Mouse (Mus musculus) midbrain, embryonic 15.5 days (tissue): Measurements from ENCODE around the gene Pak6. TPM values are rescaled to one million over a fixed set of nuclear protein-coding genes. Genes with fewer than 3 reads are reported as not detected.

Experiments
- ATAC-seq: fragments of 200-750 bp; cut with Nextera tagmentation; replicated peaks from 2 replicates; pipeline ENCODE4 v1.8.0; 2017; ENCODE audit warnings: moderate TSS enrichment
- H3K27ac ChIP-seq: fragments of 300-500 bp; sonication (generic); 2 replicates; pipeline ENCODE4 v1.5.1; 2015; ENCODE audit warnings: mild to moderate bottlenecking, inconsistent platforms
- H3K27me3 ChIP-seq: fragments of 300-500 bp; sonication (generic); replicated peaks from 2 replicates; pipeline ENCODE4 v1.6.1; 2015; ENCODE audit warnings: inconsistent platforms
- H3K36me3 ChIP-seq: fragments of 300-500 bp; sonication (generic); replicated peaks from 2 replicates; pipeline ENCODE4 v1.6.1; 2015; ENCODE audit warnings: inconsistent platforms
- H3K4me1 ChIP-seq: fragments of 300-500 bp; sonication (generic); 2 replicates; pipeline ENCODE4 v1.6.1; 2015; ENCODE audit warnings: inconsistent platforms
- H3K4me2 ChIP-seq: fragments of 300-500 bp; sonication (generic); 2 replicates; pipeline ENCODE4 v1.6.1; 2015; ENCODE audit warnings: inconsistent platforms, mild to moderate bottlenecking, moderate library complexity
- H3K4me3 ChIP-seq: fragments of 300-500 bp; sonication (generic); 2 replicates; pipeline ENCODE4 v1.5.1; 2015; ENCODE audit warnings: mild to moderate bottlenecking, inconsistent platforms
- H3K9ac ChIP-seq: fragments of 300-500 bp; sonication (generic); 2 replicates; pipeline ENCODE4 v1.6.1; 2015; ENCODE audit warnings: mild to moderate bottlenecking, inconsistent platforms
- H3K9me3 ChIP-seq: fragments of 300-500 bp; sonication (generic); 2 replicates; pipeline ENCODE4 v1.6.1; 2016; ENCODE audit warnings: inconsistent platforms
- WGBS: fragments of 180-500 bp; shearing (Covaris S2); methylation state at CpG from one replicate; pipeline ENCODE4 v1.1.7; 2015; ENCODE audit warnings: mixed read lengths; 5-methylcytosine and 5-hydroxymethylcytosine counted together
- polyA plus RNA-seq: library from polyadenylated mRNA; unstranded; fragments of >200 nt; fragmentation: Nextera tagmentation; extraction: Ambion mirVana; gene quantifications from 2 replicates; pipeline ENCODE4 v1.2.1, GENCODE M21; 2015

Pak6 gene
- polyA plus RNA-seq, 1 experiment from 2014 or later: 67.8 TPM

GRCm38 (mm10) chr2:118725511-118725910 lies 62.4 kb downstream of the Pak6 start:
- H3K9ac ChIP-seq: no peak overlapping the region
- 0 out of 2 replicates have a peak, but pooled peaks cover 2% of the 10 kb centered on the region for H3K4me1 ChIP-seq
- no peaks in the 10 kb centered on the region for H3K9me3 ChIP-seq
- no peaks in the 10 kb centered on the region for H3K27me3 ChIP-seq
- no peak overlapping the region for H3K4me2 ChIP-seq
- WGBS: 86% methylated on average over 4 of the region's 4 CpGs
- H3K4me3 ChIP-seq: no peak overlapping the region
- ATAC-seq: no peak
- H3K36me3 ChIP-seq: no peaks in the 10 kb centered on the region
- H3K27ac ChIP-seq: no peak overlapping the region

GRCm38 (mm10) chr2:118726873-118727272 lies 63.8 kb downstream of the Pak6 start:
- H3K27ac ChIP-seq: no peak overlapping the region
- H3K9ac ChIP-seq: no peak overlapping the region
- no peak overlapping the region for H3K4me3 ChIP-seq
- ATAC-seq: no peak
- H3K4me1 ChIP-seq: 0 out of 2 replicates have a peak, but pooled peaks cover 2% of the 10 kb centered on the region
- WGBS: 83% methylated on average over 2 of the region's 2 CpGs
- H3K27me3 ChIP-seq: 0 out of 2 replicates have a peak, but pooled peaks cover 5% of the 10 kb centered on the region
- no peaks in the 10 kb centered on the region for H3K9me3 ChIP-seq
- H3K36me3 ChIP-seq: no peaks in the 10 kb centered on the region
- no peak overlapping the region for H3K4me2 ChIP-seq

- H3K9me3 ChIP-seq: no peaks in the 10 kb centered on the region
- H3K36me3 ChIP-seq: no peaks in the 10 kb centered on the region
- H3K4me1 ChIP-seq: 0 out of 2 replicates have a peak, but pooled peaks cover 2% of the 10 kb centered on the region
- 0 out of 2 replicates have a peak, but pooled peaks cover 5% of the 10 kb centered on the region for H3K27me3 ChIP-seq
- no peak for ATAC-seq
- no peak overlapping the region for H3K4me2 ChIP-seq
- H3K9ac ChIP-seq: no peak overlapping the region
- no peak overlapping the region for H3K4me3 ChIP-seq
- WGBS: 32% methylated on average over 9 of the region's 9 CpGs
- no peak overlapping the region for H3K27ac ChIP-seq
Measured at GRCm38 (mm10) chr2:118727911-118728310, 64.8 kb downstream of the Pak6 start.

GRCm38 (mm10) chr2:118728337-118728736 lies 65.2 kb downstream of the Pak6 start, which contains the start of gene Plcb2:
Plcb2 (minus strand) TSS chr2:118728438.
- Histone ChIP-seq H3K27ac (no peak within 1 kb of the TSS), H3K27me3 (0 out of 2 replicates have a peak, but pooled peaks cover 5% of the 10 kb centered on the region), H3K9ac (no peak within 1 kb of the TSS), H3K4me2 (no peak within 1 kb of the TSS), H3K4me1 (0 out of 2 replicates have a peak, but pooled peaks cover 2% of the 10 kb centered on the region), H3K4me3 (no peak within 1 kb of the TSS), H3K36me3 (no peaks in the 10 kb centered on the region), H3K9me3 (no peaks in the 10 kb centered on the region)
- ATAC-seq: no peak
- WGBS: 27% methylated on average over 7 of the region's 7 CpGs

- no peak for ATAC-seq
- no peak overlapping the region for H3K27ac ChIP-seq
- H3K4me2 ChIP-seq: no peak overlapping the region
- WGBS: 56% methylated on average over 4 of the region's 4 CpGs
- no peak overlapping the region for H3K4me3 ChIP-seq
- H3K4me1 ChIP-seq: 0 out of 2 replicates have a peak, but pooled peaks cover 2% of the 10 kb centered on the region
- H3K27me3 ChIP-seq: 0 out of 2 replicates have a peak, but pooled peaks cover 5% of the 10 kb centered on the region
- H3K36me3 ChIP-seq: no peaks in the 10 kb centered on the region
- H3K9me3 ChIP-seq: no peaks in the 10 kb centered on the region
- H3K9ac ChIP-seq: no peak overlapping the region
Measured at GRCm38 (mm10) chr2:118729194-118729593, 66.1 kb downstream of the Pak6 start.

- Histone ChIP-seq H3K4me3 (no peak overlapping the region), H3K4me1 (0 out of 2 replicates have a peak, but pooled peaks cover 2% of the 10 kb centered on the region), H3K4me2 (no peak overlapping the region), H3K27me3 (0 out of 2 replicates have a peak, but pooled peaks cover 5% of the 10 kb centered on the region), H3K9ac (no peak overlapping the region), H3K36me3 (no peaks in the 10 kb centered on the region), H3K9me3 (no peaks in the 10 kb centered on the region), H3K27ac (no peak overlapping the region)
- no peak for ATAC-seq
- WGBS: 25% methylated on average over 8 of the region's 8 CpGs
Measured at GRCm38 (mm10) chr2:118729816-118730621, 66.9 kb downstream of the Pak6 start.

- Histone ChIP-seq H3K9ac (no peak overlapping the region), H3K36me3 (no peaks in the 10 kb centered on the region), H3K27ac (no peak overlapping the region), H3K4me1 (0 out of 2 replicates have a peak, but pooled peaks cover 2% of the 10 kb centered on the region), H3K27me3 (0 out of 2 replicates have a peak, but pooled peaks cover 5% of the 10 kb centered on the region), H3K9me3 (no peaks in the 10 kb centered on the region), H3K4me2 (no peak overlapping the region), H3K4me3 (no peak overlapping the region)
- no peak for ATAC-seq
- 5% methylated on average over 3 of the region's 3 CpGs for WGBS
Measured at GRCm38 (mm10) chr2:118730622-118730915, 67.5 kb downstream of the Pak6 start.

- ATAC-seq: no peak
- no peaks in the 10 kb centered on the region for H3K9me3 ChIP-seq
- 84% methylated on average over 5 of the region's 5 CpGs for WGBS
- 0 out of 2 replicates have a peak, but pooled peaks cover 2% of the 10 kb centered on the region for H3K4me1 ChIP-seq
- no peaks in the 10 kb centered on the region for H3K36me3 ChIP-seq
- no peak overlapping the region for H3K27ac ChIP-seq
- H3K27me3 ChIP-seq: 0 out of 2 replicates have a peak, but pooled peaks cover 7% of the 10 kb centered on the region
- no peak overlapping the region for H3K9ac ChIP-seq
- no peak overlapping the region for H3K4me3 ChIP-seq
- H3K4me2 ChIP-seq: no peak overlapping the region
Measured at GRCm38 (mm10) chr2:118731981-118732380, 68.9 kb downstream of the Pak6 start.

- 0 out of 2 replicates have a peak, but pooled peaks cover 2% of the 10 kb centered on the region for H3K4me1 ChIP-seq
- 0 out of 2 replicates have a peak, but pooled peaks cover 7% of the 10 kb centered on the region for H3K27me3 ChIP-seq
- H3K9ac ChIP-seq: no peak overlapping the region
- no peak overlapping the region for H3K4me2 ChIP-seq
- H3K27ac ChIP-seq: no peak overlapping the region
- no peaks in the 10 kb centered on the region for H3K9me3 ChIP-seq
- H3K36me3 ChIP-seq: no peaks in the 10 kb centered on the region
- H3K4me3 ChIP-seq: no peak overlapping the region
- 48% methylated on average over 5 of the region's 5 CpGs for WGBS
- no peak for ATAC-seq
Measured at GRCm38 (mm10) chr2:118733341-118733740, 70.2 kb downstream of the Pak6 start.

- H3K9me3 ChIP-seq: no peaks in the 10 kb centered on the region
- H3K9ac ChIP-seq: no peak overlapping the region
- H3K4me2 ChIP-seq: no peak overlapping the region
- ATAC-seq: no peak
- H3K4me3 ChIP-seq: no peak overlapping the region
- H3K36me3 ChIP-seq: no peaks in the 10 kb centered on the region
- peaks cover 13% of the 10 kb centered on the region for H3K4me1 ChIP-seq
- WGBS: 72% methylated on average over 3 of the region's 3 CpGs
- H3K27me3 ChIP-seq: peaks cover 10% of the 10 kb centered on the region; the same call in 1 of the 2 replicates
- no peak overlapping the region for H3K27ac ChIP-seq
Measured at GRCm38 (mm10) chr2:118740341-118740740, 77.2 kb downstream of the Pak6 start.

GRCm38 (mm10) chr2:118741183-118741582 lies 78.1 kb downstream of the Pak6 start:
- no peak overlapping the region for H3K4me2 ChIP-seq
- H3K36me3 ChIP-seq: no peaks in the 10 kb centered on the region
- peaks cover 13% of the 10 kb centered on the region for H3K4me1 ChIP-seq
- no peak overlapping the region for H3K9ac ChIP-seq
- H3K4me3 ChIP-seq: no peak overlapping the region
- ATAC-seq: no peak
- WGBS: 75% methylated on average over 9 of the region's 9 CpGs
- H3K9me3 ChIP-seq: no peaks in the 10 kb centered on the region
- H3K27ac ChIP-seq: no peak overlapping the region
- H3K27me3 ChIP-seq: peaks cover 8% of the 10 kb centered on the region; the same call in 1 of the 2 replicates

GRCm38 (mm10) chr2:118743261-118743943 lies 80.3 kb downstream of the Pak6 start:
- Histone ChIP-seq H3K9ac (no peak overlapping the region), H3K36me3 (no peaks in the 10 kb centered on the region), H3K27me3 (peaks cover 8% of the 10 kb centered on the region; the same call in 1 of the 2 replicates), H3K4me3 (no peak overlapping the region), H3K4me2 (no peak overlapping the region), H3K9me3 (no peaks in the 10 kb centered on the region), H3K27ac (no peak overlapping the region), H3K4me1 (peaks cover 33% of the 10 kb centered on the region)
- 28% methylated on average over 8 of the region's 8 CpGs for WGBS
- ATAC-seq: no peak
